Mouse (Mus musculus) liver, embryonic 13.5 days (tissue): Measurements from ENCODE around the gene Vma21. TPM values are rescaled to one million over a fixed set of nuclear protein-coding genes. Genes with fewer than 3 reads are reported as not detected.

Source experiments
- polyA plus RNA-seq: library from polyadenylated mRNA; unstranded; fragments of >200 nt; fragmentation: Nextera tagmentation; extraction: Ambion mirVana; gene quantifications from 2 replicates; pipeline ENCODE4 v1.2.1, GENCODE M21; 2015

The Vma21 gene
- polyA plus RNA-seq, 1 experiment from 2014 or later: 36.9 TPM

Other genes starting within 250 kb of the Vma21 start
- gene Gpr50, start 152.3 kb upstream of the Vma21 start, polyA plus RNA-seq: 0.05 and 0.14 TPM in 2 replicates
- gene Gm1141, start 105.1 kb downstream of the Vma21 start, polyA plus RNA-seq: not detected in 2 replicates
- gene Prrg3, start 146.7 kb downstream of the Vma21 start, polyA plus RNA-seq: 0.85 and 1.3 TPM in 2 replicates
- not detected in 2 replicates for gene Fate1, start 157.1 kb downstream of the Vma21 start, polyA plus RNA-seq
- 0.03 TPM in 1 of 2 replicates, not detected in the other for gene Cnga2, start 175.9 kb downstream of the Vma21 start, polyA plus RNA-seq